Comparison of ENCODE assay signal across 9 mouse cellular contexts in genomic region chr11:24296893-24297624, GRCm38 (mm10).
A peak's percentile ranks its signal among the peaks of the same experiment; 100 is the strongest.
DNase-seq lines count a peak whose midpoint lies in the region; ATAC-seq and TF ChIP-seq lines count a peak whose summit lies in the region.
"Had no signal": no experiment of that assay in that cellular context is flagged by ENCODE, and none has a peak within 500 bp of the region (broad histone marks: within the 10 kb centered on the region; RNA-seq: fewer than 3 reads in every experiment).

No protein-coding gene starts in this region.

- ATAC-seq in heart, postnatal 0 days (ENCODE audit: insufficient read depth, low read depth), result peak; percentile 24; the same call in 1 of the 2 replicates
- peak; percentile 11; the same call in 1 of the 2 replicates for ATAC-seq in megakaryocyte, adult 5-6 weeks (ENCODE audit: poor library complexity, severe bottlenecking)
- no peak for ATAC-seq in frontal cortex, adult (ENCODE audit: low TSS enrichment)

- TF ChIP-seq EP300 in heart, postnatal 0 days (IDR thresholded peaks at IDR 0.05; ENCODE audit: low read depth), result no peak

- H3K27ac ChIP-seq in kidney, adult 2 months (ENCODE audit: insufficient read depth, low read depth, low read length), result no peak overlapping the region
- peak overlapping the region; percentile 45 for H3K27ac ChIP-seq in embryonic facial prominence, embryonic 10.5 days (replicated peaks)
- no peak overlapping the region for H3K27ac ChIP-seq in heart, postnatal 0 days (ENCODE audit: low read depth)

- no peak for TF ChIP-seq CTCF in kidney, adult 2 months (conservative IDR thresholded peaks at IDR 0.05; ENCODE audit: insufficient read depth, insufficient read length, low read depth, low read length)
- TF ChIP-seq CTCF in heart, postnatal 0 days (IDR thresholded peaks at IDR 0.05; ENCODE audit: low read depth), result no peak

- DNase-seq in kidney, adult 2 months, result peak; percentile 5
- DNase-seq in kidney, adult 18-20 months, result no peak
- DNase-seq in embryonic facial prominence, embryonic 10.5 days (ENCODE audit: low spot score), result peak; percentile 44
- no peak for DNase-seq in heart, postnatal 0 days (ENCODE audit: low spot score)
- no peak for DNase-seq in gastrocnemius, postnatal 36 days
- no peak for DNase-seq in right cerebral cortex, postnatal 4 days

- H3K9me3 ChIP-seq in embryonic facial prominence, embryonic 10.5 days, result no peaks in the 10 kb centered on the region
- H3K9me3 ChIP-seq in heart, postnatal 0 days (replicated peaks; ENCODE audit: control insufficient read depth, low read length), result no peaks in the 10 kb centered on the region
- H3K9me3 ChIP-seq: G1E had no signal

- H3K4me1 ChIP-seq in kidney, adult 2 months (ENCODE audit: control insufficient read depth, insufficient read depth, low read length), result no peaks in the 10 kb centered on the region
- H3K4me1 ChIP-seq in embryonic facial prominence, embryonic 10.5 days, result peaks cover 51% of the 10 kb centered on the region
- H3K4me1 ChIP-seq in heart, postnatal 0 days (ENCODE audit: control insufficient read depth, insufficient read depth), result peaks cover 8% of the 10 kb centered on the region; the same call in 1 of the 2 replicates

- no peak for TF ChIP-seq POLR2A in kidney, adult 2 months (IDR thresholded peaks at IDR 0.05; ENCODE audit: low read depth, low read length)

- no peaks in the 10 kb centered on the region for H3K36me3 ChIP-seq in kidney, adult 2 months (ENCODE audit: control insufficient read depth, insufficient read depth, low read length)
- H3K36me3 ChIP-seq in embryonic facial prominence, embryonic 10.5 days (replicated peaks), result no peaks in the 10 kb centered on the region
- H3K36me3 ChIP-seq in heart, postnatal 0 days (replicated peaks; ENCODE audit: control insufficient read depth, insufficient read depth, low read length), result no peaks in the 10 kb centered on the region
- H3K36me3 ChIP-seq: G1E had no signal

- intact Hi-C loops in gastrocnemius, postnatal 36 days (cut with DNase I), result no loop called here

- peak overlapping the region; percentile 10; the same call in 1 of the 2 replicates for H3K4me2 ChIP-seq in heart, postnatal 0 days (ENCODE audit: low read depth, low read length)

- no peaks in the 10 kb centered on the region for H3K27me3 ChIP-seq in kidney, adult 2 months (replicated peaks; ENCODE audit: control insufficient read depth, insufficient read depth, low read length)
- H3K27me3 ChIP-seq in embryonic facial prominence, embryonic 10.5 days (replicated peaks; ENCODE audit: low read depth, poor library complexity, severe bottlenecking), result peaks cover 4% of the 10 kb centered on the region; the same call in 1 of the 2 replicates
- no peaks in the 10 kb centered on the region for H3K27me3 ChIP-seq in heart, postnatal 0 days (ENCODE audit: control insufficient read depth, insufficient read depth, low read length)

- no peak overlapping the region for H3K9ac ChIP-seq in heart, postnatal 0 days (replicated peaks; ENCODE audit: low read depth, low read length)

- 18% methylated on average over 12 of the region's 12 CpGs for WGBS in kidney, adult 2 months
- WGBS in embryonic facial prominence, embryonic 10.5 days, result 30% methylated on average over 12 of the region's 12 CpGs
- 41% methylated on average over 12 of the region's 12 CpGs for WGBS in heart, postnatal 0 days

- H3K4me3 ChIP-seq in kidney, adult 2 months (ENCODE audit: insufficient read depth, low read depth, low read length), result no peak overlapping the region
- H3K4me3 ChIP-seq in embryonic facial prominence, embryonic 10.5 days, result peak overlapping the region; percentile 26; the same call in 1 of the 2 replicates
- H3K4me3 ChIP-seq in heart, postnatal 0 days (ENCODE audit: low read depth, low read length), result no peak overlapping the region

Comparison
In these comparisons a context has a peak if more than half of its experiments do, and no peak if none do; other contexts are left out.
1. DNase-seq: peak in kidney, adult 2 months (single experiment) and embryonic facial prominence, embryonic 10.5 days (single experiment); none in kidney, adult 18-20 months (single experiment), heart, postnatal 0 days (single experiment), gastrocnemius, postnatal 36 days (0 of 2) and right cerebral cortex, postnatal 4 days (single experiment).